Mouse (Mus musculus): ENCODE measurements around the gene Rgs19. TPM values are rescaled to one million over a fixed set of nuclear protein-coding genes. Genes with fewer than 3 reads are reported as not detected.

Rgs19 gene
- polyA plus RNA-seq, 1 experiment from 2014 or later = 66.6 TPM

DNA sequence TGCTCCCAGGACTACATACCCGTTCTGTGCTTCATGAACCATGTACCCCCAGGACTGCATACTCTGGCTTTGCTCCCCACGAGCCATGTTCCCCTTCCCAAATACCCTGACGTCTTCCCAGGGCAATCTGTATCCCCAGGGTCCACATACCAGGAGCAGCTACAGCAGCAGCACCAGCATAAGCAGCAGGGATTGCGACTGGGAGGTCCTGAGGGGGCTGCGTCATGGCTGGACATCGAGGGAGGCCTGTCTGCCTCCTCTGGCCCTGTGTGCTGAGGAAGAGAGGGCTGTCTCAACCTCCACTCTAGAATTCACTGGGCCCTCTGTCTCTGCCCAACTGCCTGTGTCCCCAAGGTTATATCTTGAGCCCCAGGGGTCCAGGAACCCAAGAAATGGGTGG, 2.7 kb downstream of the Rgs19 start:
- H3K9ac ChIP-seq (ENCODE audit: low read length) = no peak overlapping the region
- no peak overlapping the region for H3K27ac ChIP-seq (ENCODE audit: low read depth, low read length)
- no peak for DNase-seq (ENCODE audit: low spot score)
- H3K4me1 ChIP-seq (ENCODE audit: control insufficient read depth, insufficient read depth, low read length) = peaks cover 8% of the 10 kb centered on the region
- peaks cover 4% of the 10 kb centered on the region for H3K36me3 ChIP-seq (ENCODE audit: control insufficient read depth, insufficient read depth, low read length)
- ATAC-seq (ENCODE audit: insufficient read depth, low FRiP score, low TSS enrichment) = no peak
- H3K4me3 ChIP-seq (ENCODE audit: low read depth, low read length) = no peak overlapping the region
- 93% methylated on average over 6 of the region's 6 CpGs for WGBS
- no peaks in the 10 kb centered on the region for H3K27me3 ChIP-seq (ENCODE audit: control insufficient read depth, insufficient read depth, low read length)
- H3K9me3 ChIP-seq (ENCODE audit: control insufficient read depth, low read length) = no peaks in the 10 kb centered on the region
- H3K4me2 ChIP-seq (ENCODE audit: low read depth) = no peak overlapping the region

- Histone ChIP-seq H3K9me3 (ENCODE audit: control insufficient read depth, low read length) (no peaks in the 10 kb centered on the region), H3K27me3 (ENCODE audit: control insufficient read depth, insufficient read depth, low read length) (no peaks in the 10 kb centered on the region), H3K4me2 (ENCODE audit: low read depth) (no peak overlapping the region), H3K4me1 (ENCODE audit: control insufficient read depth, insufficient read depth, low read length) (peaks cover 8% of the 10 kb centered on the region), H3K9ac (ENCODE audit: low read length) (no peak overlapping the region), H3K27ac (ENCODE audit: low read depth, low read length) (no peak overlapping the region), H3K4me3 (ENCODE audit: low read depth, low read length) (no peak overlapping the region), H3K36me3 (ENCODE audit: control insufficient read depth, insufficient read depth, low read length) (peaks cover 4% of the 10 kb centered on the region)
- ATAC-seq (ENCODE audit: insufficient read depth, low FRiP score, low TSS enrichment) = no peak
- no peak for DNase-seq (ENCODE audit: low spot score)
- WGBS = 90% methylated on average over 10 of the region's 10 CpGs
Observed at GRCm38 (mm10) chr2:181689466-181690160, 4.2 kb downstream of the Rgs19 start.

DNA sequence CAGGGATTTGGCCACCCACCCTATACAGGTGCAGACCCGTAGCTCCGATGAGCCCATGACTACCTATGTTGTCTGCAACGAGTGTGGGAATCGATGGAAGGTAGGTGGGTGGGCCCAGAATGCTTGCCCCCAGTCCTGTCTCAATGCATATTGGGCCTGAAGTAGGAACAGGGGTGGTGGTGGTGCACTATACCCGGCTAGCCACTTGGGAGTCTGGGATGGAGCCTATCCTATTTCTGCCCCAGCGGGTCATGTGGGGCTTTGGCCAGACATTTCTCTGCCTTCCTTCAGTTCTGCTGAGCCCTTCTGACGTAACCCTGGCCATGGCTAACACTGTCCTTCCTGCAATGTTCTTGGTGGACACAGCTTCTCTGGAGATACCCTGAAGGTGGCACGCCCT, 6.2 kb downstream of the Rgs19 start:
- Histone ChIP-seq H3K9ac (ENCODE audit: low read length) (no peak overlapping the region), H3K36me3 (ENCODE audit: control insufficient read depth, insufficient read depth, low read length) (peaks cover 4% of the 10 kb centered on the region), H3K9me3 (ENCODE audit: control insufficient read depth, low read length) (no peaks in the 10 kb centered on the region), H3K27me3 (ENCODE audit: control insufficient read depth, insufficient read depth, low read length) (no peaks in the 10 kb centered on the region), H3K4me3 (ENCODE audit: low read depth, low read length) (no peak overlapping the region), H3K4me2 (ENCODE audit: low read depth) (no peak overlapping the region), H3K27ac (ENCODE audit: low read depth, low read length) (no peak overlapping the region), H3K4me1 (ENCODE audit: control insufficient read depth, insufficient read depth, low read length) (peaks cover 4% of the 10 kb centered on the region; the same call in 1 of the 2 replicates)
- WGBS = 95% methylated on average over 8 of the region's 8 CpGs
- DNase-seq (ENCODE audit: low spot score) (no peak), ATAC-seq (ENCODE audit: insufficient read depth, low FRiP score, low TSS enrichment) (no peak)

GRCm38 (mm10) chr2:181685686-181686085, 8.1 kb downstream of the Rgs19 start:
- Histone ChIP-seq H3K4me1 (ENCODE audit: control insufficient read depth, insufficient read depth, low read length) (no peaks in the 10 kb centered on the region; the same call in 1 of the 2 replicates), H3K4me3 (ENCODE audit: low read depth, low read length) (no peak overlapping the region), H3K27me3 (ENCODE audit: control insufficient read depth, insufficient read depth, low read length) (no peaks in the 10 kb centered on the region), H3K4me2 (ENCODE audit: low read depth) (no peak overlapping the region), H3K9me3 (ENCODE audit: control insufficient read depth, low read length) (no peaks in the 10 kb centered on the region), H3K27ac (ENCODE audit: low read depth, low read length) (no peak overlapping the region), H3K9ac (ENCODE audit: low read length) (no peak overlapping the region), H3K36me3 (ENCODE audit: control insufficient read depth, insufficient read depth, low read length) (peaks cover 4% of the 10 kb centered on the region)
- WGBS = 96% methylated on average over 4 of the region's 4 CpGs
- DNase-seq (ENCODE audit: low spot score) (no peak), ATAC-seq (ENCODE audit: insufficient read depth, low FRiP score, low TSS enrichment) (no peak)

GRCm38 (mm10) chr2:181684713-181685112, 9.1 kb downstream of the Rgs19 start:
- no peaks in the 10 kb centered on the region; the same call in 1 of the 2 replicates for H3K4me1 ChIP-seq (ENCODE audit: control insufficient read depth, insufficient read depth, low read length)
- no peak overlapping the region for H3K27ac ChIP-seq (ENCODE audit: low read depth, low read length)
- H3K4me2 ChIP-seq (ENCODE audit: low read depth) = no peak overlapping the region
- WGBS = 87% methylated on average over 1 of the region's 1 CpGs
- DNase-seq (ENCODE audit: low spot score) = no peak
- no peak overlapping the region for H3K4me3 ChIP-seq (ENCODE audit: low read depth, low read length)
- no peaks in the 10 kb centered on the region for H3K9me3 ChIP-seq (ENCODE audit: control insufficient read depth, low read length)
- H3K36me3 ChIP-seq (ENCODE audit: control insufficient read depth, insufficient read depth, low read length) = peaks cover 4% of the 10 kb centered on the region
- no peak for ATAC-seq (ENCODE audit: insufficient read depth, low FRiP score, low TSS enrichment)
- H3K27me3 ChIP-seq (ENCODE audit: control insufficient read depth, insufficient read depth, low read length) = no peaks in the 10 kb centered on the region
- no peak overlapping the region for H3K9ac ChIP-seq (ENCODE audit: low read length)

DNA sequence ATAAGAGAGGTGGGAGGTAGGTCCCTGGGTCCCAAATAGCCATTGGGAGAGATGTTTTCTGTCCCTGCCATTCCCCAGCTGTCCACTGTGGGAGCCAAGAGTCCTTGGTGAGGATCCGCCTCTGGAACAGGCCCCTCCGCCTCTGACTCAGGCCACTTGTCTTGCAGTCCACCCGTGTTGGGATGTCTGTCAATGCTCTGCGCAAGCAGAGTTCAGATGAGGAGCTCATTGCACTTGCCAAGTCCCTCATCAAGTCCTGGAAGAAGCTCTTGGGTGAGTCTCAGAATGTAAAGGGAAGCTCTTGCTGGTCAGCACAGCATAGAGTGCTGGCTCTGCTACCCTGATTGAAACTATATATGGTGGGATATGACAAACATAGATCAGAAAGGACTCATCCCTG, 10.4 kb downstream of the Rgs19 start:
- Histone ChIP-seq H3K4me1 (ENCODE audit: control insufficient read depth, insufficient read depth, low read length) (no peaks in the 10 kb centered on the region; the same call in 1 of the 2 replicates), H3K9ac (ENCODE audit: low read length) (no peak overlapping the region), H3K27me3 (ENCODE audit: control insufficient read depth, insufficient read depth, low read length) (no peaks in the 10 kb centered on the region), H3K9me3 (ENCODE audit: control insufficient read depth, low read length) (no peaks in the 10 kb centered on the region), H3K4me3 (ENCODE audit: low read depth, low read length) (no peak overlapping the region), H3K36me3 (ENCODE audit: control insufficient read depth, insufficient read depth, low read length) (no peaks in the 10 kb centered on the region), H3K27ac (ENCODE audit: low read depth, low read length) (no peak overlapping the region), H3K4me2 (ENCODE audit: low read depth) (no peak overlapping the region)
- DNase-seq (ENCODE audit: low spot score) (no peak), ATAC-seq (ENCODE audit: insufficient read depth, low FRiP score, low TSS enrichment) (no peak)
- 68% methylated on average over 4 of the region's 4 CpGs for WGBS

DNA sequence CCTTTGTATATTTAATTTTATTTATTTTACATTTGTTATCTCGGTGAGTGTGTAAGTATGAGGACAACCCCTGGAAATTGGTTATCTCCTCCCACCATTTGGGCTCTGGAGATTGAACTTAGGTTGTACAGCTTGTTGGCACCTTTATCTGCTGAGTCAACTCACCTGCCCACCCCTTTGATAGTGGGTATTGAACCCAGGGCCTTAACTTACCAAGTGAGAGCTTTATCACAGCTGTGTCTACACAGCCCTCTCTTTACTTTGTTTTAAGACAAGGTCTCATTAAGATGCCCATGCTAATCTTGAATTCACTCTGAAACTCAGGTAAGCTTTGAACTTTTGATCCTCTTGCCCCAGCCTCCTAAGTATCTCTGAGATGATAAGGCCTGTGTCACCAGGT, 11.8 kb downstream of the Rgs19 start:
- H3K27ac ChIP-seq (ENCODE audit: low read depth, low read length) = no peak overlapping the region
- H3K27me3 ChIP-seq (ENCODE audit: control insufficient read depth, insufficient read depth, low read length) = no peaks in the 10 kb centered on the region
- H3K9me3 ChIP-seq (ENCODE audit: control insufficient read depth, low read length) = no peaks in the 10 kb centered on the region
- no peaks in the 10 kb centered on the region; the same call in 1 of the 2 replicates for H3K4me1 ChIP-seq (ENCODE audit: control insufficient read depth, insufficient read depth, low read length)
- H3K36me3 ChIP-seq (ENCODE audit: control insufficient read depth, insufficient read depth, low read length) = no peaks in the 10 kb centered on the region
- ATAC-seq (ENCODE audit: insufficient read depth, low FRiP score, low TSS enrichment) = no peak
- 93% methylated on average over 1 of the region's 1 CpGs for WGBS
- no peak overlapping the region for H3K4me2 ChIP-seq (ENCODE audit: low read depth)
- no peak for DNase-seq (ENCODE audit: low spot score)
- no peak overlapping the region for H3K4me3 ChIP-seq (ENCODE audit: low read depth, low read length)
- H3K9ac ChIP-seq (ENCODE audit: low read length) = no peak overlapping the region

GRCm38 (mm10) chr2:181680716-181681117, 13.1 kb downstream of the Rgs19 start:
- H3K9ac ChIP-seq (ENCODE audit: low read length) = peak overlapping the region; percentile 86
- peak overlapping the region; percentile 93 for H3K4me2 ChIP-seq (ENCODE audit: low read depth)
- peak; percentile 38 for DNase-seq (ENCODE audit: low spot score)
- WGBS = 17% methylated on average over 7 of the region's 7 CpGs
- H3K9me3 ChIP-seq (ENCODE audit: control insufficient read depth, low read length) = no peaks in the 10 kb centered on the region
- peak overlapping the region; percentile 60 for H3K4me3 ChIP-seq (ENCODE audit: low read depth, low read length)
- no peaks in the 10 kb centered on the region for H3K27me3 ChIP-seq (ENCODE audit: control insufficient read depth, insufficient read depth, low read length)
- H3K4me1 ChIP-seq (ENCODE audit: control insufficient read depth, insufficient read depth, low read length) = no peaks in the 10 kb centered on the region; the same call in 1 of the 2 replicates
- H3K27ac ChIP-seq (ENCODE audit: low read depth, low read length) = no peak overlapping the region
- ATAC-seq (ENCODE audit: insufficient read depth, low FRiP score, low TSS enrichment) = 0 out of 2 replicates have a peak, but pooled peaks have one; percentile 48
- H3K36me3 ChIP-seq (ENCODE audit: control insufficient read depth, insufficient read depth, low read length) = no peaks in the 10 kb centered on the region
